Mouse (Mus musculus): ENCODE results near the gene Shank3.

Shank3 gene

DNA sequence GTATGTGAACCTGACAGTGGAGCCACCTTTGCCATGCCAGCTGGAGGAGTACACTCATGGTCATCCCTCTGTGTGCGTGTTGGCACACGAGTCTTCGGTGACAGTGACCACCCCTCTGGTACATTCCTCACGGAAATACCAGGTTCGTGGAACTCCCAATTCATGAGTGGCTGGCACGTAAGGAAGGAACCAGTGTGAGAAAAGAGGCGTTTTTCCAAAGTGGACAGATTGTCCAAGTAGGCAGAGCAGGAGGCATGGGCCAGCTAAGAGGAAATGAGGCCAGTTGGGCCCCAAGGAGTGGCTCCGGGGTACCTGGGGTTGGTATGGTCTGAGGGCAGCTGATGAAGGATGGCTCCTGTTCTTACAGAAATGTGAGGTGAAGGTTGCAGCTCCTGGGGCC is 26.0 kb downstream of the Shank3 start:
- DNase-seq (ENCODE audit: low read depth) = no peak

DNA sequence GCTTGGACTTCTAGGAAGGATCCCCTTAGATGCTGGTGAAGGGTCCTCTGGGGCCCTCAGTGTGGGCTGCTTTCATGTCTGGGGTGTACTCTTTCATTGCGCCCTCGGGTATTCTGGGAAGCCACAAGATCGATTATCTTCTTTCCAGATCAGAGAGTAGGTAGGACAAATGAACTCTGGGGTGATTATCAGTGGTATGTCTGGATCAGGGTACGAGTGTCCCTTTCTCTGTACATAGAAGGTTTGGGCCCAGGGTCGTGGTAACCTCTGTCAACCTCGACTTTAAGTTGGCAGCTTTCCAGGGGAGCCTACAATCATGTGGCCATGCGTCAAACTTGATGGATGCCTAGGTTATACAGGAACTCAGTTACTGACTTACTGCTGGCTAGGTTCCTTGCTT is 26.5 kb downstream of the Shank3 start:
- no peak for DNase-seq (ENCODE audit: low read depth)

DNA sequence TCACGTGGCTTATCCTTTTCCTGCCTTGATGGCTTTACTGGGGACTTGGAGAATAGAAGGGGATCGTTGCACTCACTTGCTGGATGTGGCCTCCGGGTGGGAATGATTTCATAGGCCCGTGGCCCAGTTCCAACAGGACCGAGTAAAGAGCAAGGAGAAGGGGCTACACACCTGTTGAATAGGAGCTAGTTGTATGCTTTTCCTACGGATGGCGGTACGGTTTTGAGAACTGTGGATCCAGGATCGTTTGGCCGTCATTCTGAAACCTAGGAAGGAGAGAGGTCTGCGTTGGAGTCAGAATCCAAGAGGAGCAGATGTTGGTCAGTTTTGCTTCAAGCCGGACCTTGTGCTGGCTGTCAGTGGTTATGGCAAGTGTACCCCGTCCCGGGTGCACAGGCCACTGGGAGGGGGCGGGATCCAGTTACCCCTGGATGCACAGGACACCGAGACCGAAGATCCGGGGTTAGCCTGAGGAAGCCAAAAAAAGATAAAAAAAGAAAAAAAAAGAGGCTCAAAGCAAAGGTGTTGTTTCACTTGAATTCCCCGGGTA is 27.4 kb downstream of the Shank3 start:
- no peak for DNase-seq (ENCODE audit: low read depth)

DNA sequence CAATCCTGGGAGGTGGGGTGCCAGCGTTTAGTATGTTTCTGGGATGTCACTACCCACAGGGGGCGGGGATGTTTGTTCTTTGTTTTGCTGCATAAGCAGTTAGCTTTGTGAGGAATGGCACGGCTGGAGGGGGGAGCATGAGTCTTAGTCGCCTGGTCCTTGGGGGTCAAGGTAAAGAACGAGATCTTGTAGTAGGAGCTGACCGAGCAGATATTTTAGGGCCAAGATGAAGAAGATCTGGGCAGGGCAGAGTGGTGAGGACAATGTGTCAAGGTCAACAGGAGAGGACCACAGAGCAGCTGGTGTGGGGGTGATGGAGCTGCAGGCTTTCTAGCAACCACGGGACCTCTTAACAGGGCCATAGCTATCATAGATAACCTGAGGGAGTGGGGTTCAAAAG is 28.0 kb downstream of the Shank3 start:
- DNase-seq (ENCODE audit: low read depth) = no peak

- DNase-seq (ENCODE audit: low read depth) = no peak
These were observed 28.9 kb downstream of the Shank3 start for GRCm38 (mm10) chr15:89528201-89528850.

- DNase-seq (ENCODE audit: low read depth) = no peak
These were observed 29.5 kb downstream of the Shank3 start for GRCm38 (mm10) chr15:89528923-89529322.

DNA sequence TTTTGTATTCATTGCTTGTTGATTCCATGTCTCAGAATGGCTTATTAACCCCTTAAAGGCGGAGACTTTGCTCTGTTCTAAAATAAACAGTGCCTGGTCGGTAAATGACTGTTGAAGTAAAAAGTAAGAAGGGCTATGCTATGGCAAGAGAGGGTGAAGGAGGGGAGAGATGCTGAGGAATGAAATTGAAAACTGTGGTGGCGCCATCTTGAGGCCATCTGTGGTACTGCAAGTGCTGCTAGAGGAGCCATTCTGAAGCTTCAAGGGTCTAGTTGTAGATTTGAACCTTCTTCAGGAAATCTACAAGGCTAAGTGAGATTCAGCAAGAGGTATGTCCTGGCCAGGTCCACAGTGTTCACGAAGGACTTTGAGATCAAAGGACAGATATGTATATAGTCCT is 30.9 kb downstream of the Shank3 start:
- peak; percentile 43 for DNase-seq (ENCODE audit: low read depth)

DNA sequence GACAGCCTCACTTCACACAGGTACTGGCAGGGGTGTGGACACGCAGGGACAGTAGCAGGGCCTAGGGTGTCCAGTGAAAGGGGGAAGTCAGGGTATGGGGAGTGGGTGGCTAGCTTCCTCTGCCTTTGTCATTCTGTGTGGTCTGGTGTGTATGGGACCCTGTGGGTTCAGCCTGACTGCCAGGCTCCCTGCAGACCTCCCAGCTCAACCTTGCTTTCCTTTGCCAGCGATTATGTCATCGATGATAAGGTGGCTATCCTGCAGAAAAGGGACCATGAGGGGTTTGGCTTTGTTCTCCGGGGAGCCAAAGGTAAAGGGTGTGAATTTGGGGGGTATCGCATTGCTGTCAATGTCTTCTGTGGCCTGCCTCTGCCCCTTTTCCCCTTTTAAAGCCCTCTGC is 32.0 kb downstream of the Shank3 start:
- DNase-seq (ENCODE audit: low read depth) = no peak

- DNase-seq (ENCODE audit: low read depth) = no peak
These were observed 32.9 kb downstream of the Shank3 start for GRCm38 (mm10) chr15:89532026-89532923.

DNA sequence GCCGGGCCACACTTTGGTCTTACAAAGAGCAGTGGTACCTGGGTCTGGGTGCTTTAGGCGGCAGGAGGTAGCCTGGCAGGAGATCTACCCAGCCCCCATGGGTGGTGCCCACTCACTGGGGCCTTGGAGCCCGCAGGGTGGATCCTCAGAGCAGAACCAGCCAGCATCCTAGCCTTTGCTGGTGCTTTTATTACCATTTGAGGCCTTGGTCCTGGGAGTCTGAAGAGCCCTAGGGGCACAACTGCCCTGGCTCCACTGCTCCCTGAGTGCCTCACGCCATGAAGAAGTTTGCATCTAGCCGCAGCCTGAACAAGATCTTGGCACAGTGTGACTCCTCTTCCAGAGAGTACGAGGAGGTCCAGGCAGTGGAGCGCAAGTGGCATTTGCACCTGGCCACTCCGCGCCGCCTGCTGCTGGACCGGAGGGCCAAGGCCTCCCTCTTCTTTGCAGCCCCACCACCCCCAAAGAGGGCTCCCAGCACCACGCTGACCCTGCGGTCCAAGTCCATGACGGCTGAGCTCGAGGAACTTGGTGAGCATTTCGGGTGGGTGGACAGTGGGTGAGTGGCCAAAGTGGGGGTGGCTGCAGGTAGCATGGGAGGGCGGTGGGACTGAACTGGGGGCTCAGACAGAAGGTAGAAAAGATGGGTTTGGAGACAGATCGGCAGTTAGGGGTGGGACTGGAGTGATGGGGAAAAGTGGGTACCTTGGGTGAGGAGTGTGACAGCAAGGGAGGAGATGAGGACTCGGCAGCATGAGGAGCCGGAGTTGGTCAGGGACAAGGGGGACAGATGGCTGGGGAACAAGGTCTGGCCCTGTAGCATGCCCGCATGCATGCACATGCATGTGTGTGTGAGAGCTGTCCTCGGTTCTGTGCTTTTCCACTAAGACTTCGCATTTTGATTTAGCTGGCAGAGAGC is 33.8 kb downstream of the Shank3 start:
- no peak for DNase-seq (ENCODE audit: low read depth)

GRCm38 (mm10) chr15:89533843-89534207 is 34.4 kb downstream of the Shank3 start:
- DNase-seq (ENCODE audit: low read depth) = no peak

GRCm38 (mm10) chr15:89544171-89544570 is 44.7 kb downstream of the Shank3 start:
- no peak for DNase-seq (ENCODE audit: low read depth)

DNA sequence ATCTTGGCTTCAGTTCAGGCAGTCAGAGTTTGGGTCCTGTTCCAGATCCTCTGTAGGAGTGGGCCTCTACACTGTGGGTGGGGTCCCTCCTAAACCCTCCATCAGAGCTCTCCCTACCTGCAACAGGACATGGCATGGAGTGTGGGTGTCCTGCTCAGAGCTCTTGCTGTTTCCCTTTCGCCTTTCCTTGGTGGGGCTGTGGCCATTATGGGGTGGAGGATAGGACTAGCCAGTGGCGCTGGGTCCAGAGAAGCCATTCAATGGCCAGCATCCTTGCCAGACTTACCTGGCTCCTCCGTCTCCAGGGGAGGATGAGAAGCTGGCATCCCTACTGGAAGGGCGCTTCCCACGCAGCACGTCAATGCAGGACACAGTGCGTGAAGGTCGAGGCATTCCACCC is 47.9 kb downstream of the Shank3 start:
- no peak for DNase-seq (ENCODE audit: low read depth)

DNA sequence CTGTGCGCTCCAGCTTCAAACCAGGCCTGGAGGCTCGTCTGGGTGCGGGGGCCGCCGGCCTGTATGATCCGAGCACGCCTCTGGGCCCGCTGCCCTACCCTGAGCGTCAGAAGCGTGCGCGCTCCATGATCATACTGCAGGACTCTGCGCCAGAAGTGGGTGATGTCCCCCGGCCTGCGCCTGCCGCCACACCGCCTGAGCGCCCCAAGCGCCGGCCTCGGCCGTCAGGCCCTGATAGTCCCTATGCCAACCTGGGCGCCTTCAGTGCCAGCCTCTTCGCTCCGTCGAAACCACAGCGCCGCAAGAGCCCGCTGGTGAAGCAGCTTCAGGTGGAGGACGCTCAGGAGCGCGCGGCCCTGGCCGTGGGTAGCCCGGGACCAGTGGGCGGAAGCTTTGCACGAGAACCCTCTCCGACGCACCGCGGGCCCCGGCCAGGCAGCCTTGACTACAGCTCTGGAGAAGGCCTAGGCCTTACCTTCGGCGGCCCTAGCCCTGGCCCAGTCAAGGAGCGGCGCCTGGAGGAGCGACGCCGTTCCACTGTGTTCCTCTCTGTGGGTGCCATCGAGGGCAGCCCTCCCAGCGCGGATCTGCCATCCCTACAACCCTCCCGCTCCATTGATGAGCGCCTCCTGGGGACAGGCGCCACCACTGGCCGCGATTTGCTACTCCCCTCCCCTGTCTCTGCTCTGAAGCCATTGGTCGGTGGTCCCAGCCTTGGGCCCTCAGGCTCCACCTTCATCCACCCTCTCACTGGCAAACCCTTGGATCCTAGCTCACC is 48.6 kb downstream of the Shank3 start:
- no peak for DNase-seq (ENCODE audit: low read depth)

- no peak for DNase-seq (ENCODE audit: low read depth)
These were observed 49.4 kb downstream of the Shank3 start for GRCm38 (mm10) chr15:89548837-89549236.

GRCm38 (mm10) chr15:89550506-89550905 is 51.1 kb downstream of the Shank3 start:
- no peak for DNase-seq (ENCODE audit: low read depth)

GRCm38 (mm10) chr15:89551733-89552132 is 52.3 kb downstream of the Shank3 start:
- no peak for DNase-seq (ENCODE audit: low read depth)

DNA sequence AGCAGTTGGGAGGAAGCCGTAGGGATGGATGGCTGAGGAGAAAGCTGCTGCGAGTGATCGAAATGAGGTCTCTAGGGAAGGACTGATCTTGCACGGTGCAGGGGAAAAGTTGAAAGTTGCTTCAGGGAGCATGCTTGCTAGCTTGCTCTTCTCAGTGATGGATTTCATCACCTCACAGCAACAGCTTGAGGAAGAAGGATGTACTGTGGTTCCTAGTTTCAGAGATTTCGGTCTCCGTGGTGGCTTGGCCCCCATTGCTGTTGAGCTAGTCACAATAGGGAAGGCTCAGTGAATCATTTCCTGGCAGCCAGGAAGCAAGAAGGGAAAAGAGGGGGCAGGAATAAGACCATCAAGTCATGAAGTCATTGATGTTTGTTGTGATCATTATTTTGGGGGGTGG is 56.2 kb downstream of the Shank3 start:
- DNase-seq (ENCODE audit: low read depth) = no peak

GRCm38 (mm10) chr15:89556401-89557178 is 57.2 kb downstream of the Shank3 start:
- no peak for DNase-seq (ENCODE audit: low read depth)

DNA sequence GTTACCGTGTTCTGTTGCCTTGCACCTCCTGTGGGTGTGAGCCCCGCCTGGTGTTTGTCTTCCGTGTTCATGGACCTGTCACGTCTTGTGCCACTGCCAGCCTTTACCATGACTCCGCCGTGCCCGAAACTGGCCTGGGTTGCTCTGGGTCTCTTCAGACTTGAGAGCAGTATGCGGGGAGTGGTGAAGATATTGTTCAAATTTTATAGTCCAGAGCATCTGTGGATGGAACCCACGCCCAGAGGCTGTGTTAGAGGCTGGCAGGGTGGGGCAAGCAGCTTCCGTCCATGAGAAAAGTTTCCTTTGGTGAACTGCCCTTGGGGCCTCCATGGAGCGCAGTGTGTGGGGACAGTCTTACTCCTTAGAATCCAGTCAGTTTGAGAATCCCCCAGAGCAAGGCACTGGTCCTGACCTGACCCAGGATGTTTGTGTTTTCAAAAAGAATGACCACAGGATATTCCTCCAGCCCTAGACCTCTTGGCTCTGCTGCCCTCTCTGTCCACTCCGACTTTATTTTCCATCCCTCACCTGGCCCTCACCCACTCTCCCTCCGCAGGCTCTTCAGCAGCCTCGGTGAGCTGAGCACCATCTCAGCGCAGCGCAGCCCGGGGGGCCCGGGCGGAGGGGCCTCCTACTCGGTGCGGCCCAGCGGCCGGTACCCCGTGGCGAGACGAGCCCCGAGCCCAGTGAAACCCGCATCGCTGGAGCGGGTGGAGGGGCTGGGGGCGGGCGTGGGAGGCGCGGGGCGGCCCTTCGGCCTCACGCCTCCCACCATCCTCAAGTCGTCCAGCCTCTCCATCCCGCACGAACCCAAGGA is 58.0 kb downstream of the Shank3 start:
- DNase-seq (ENCODE audit: low read depth) = no peak

All from c-Kit-positive CD71-positive TER-119-negative erythroid progenitor cells, embryonic 14.5 days (primary cell).